In genomic region chr11:86967506-86967905, GRCm38 (mm10) we compare ENCODE assay signal across 17 mouse cellular contexts. TPM values are rescaled to one million over a fixed set of nuclear protein-coding genes. Genes with fewer than 3 reads are reported as not detected.
DNase-seq lines count a peak whose midpoint lies in the region; ATAC-seq and TF ChIP-seq lines count a peak whose summit lies in the region.
"Had no signal": no experiment of that assay in that cellular context is flagged by ENCODE, and none has a peak within 500 bp of the region (broad histone marks: within the 10 kb centered on the region; RNA-seq: fewer than 3 reads in every experiment).

No protein-coding gene starts in this region.

- TF ChIP-seq CTCF in kidney, postnatal 0 days (IDR thresholded peaks at IDR 0.05; ENCODE audit: low read depth): no peak
- TF ChIP-seq CTCF in lung, postnatal 0 days (IDR thresholded peaks at IDR 0.05): peak; percentile 19; the same call in 1 of the 2 replicates
- no peak for TF ChIP-seq CTCF in stomach, postnatal 0 days (IDR thresholded peaks at IDR 0.05; ENCODE audit: low read depth)

- no peak overlapping the region for H3K4me2 ChIP-seq in kidney, postnatal 0 days (ENCODE audit: low read length)
- no peak overlapping the region for H3K4me2 ChIP-seq in limb, embryonic 11.5 days (ENCODE audit: low read depth, severe bottlenecking)
- H3K4me2 ChIP-seq in lung, postnatal 0 days (replicated peaks; ENCODE audit: low read depth, low read length): no peak overlapping the region
- no peak overlapping the region for H3K4me2 ChIP-seq in stomach, postnatal 0 days (replicated peaks; ENCODE audit: low read depth)
- H3K4me2 ChIP-seq: heart, embryonic 12.5 days; hindbrain, embryonic 14.5 days; intestine, embryonic 15.5 days; midbrain, embryonic 11.5 days had no signal

- no peak for ATAC-seq in kidney, postnatal 0 days (replicated peaks; ENCODE audit: low FRiP score, low read depth)
- ATAC-seq in limb, embryonic 11.5 days (ENCODE audit: insufficient number of reproducible peaks, low FRiP score, low TSS enrichment, low read depth): no peak
- peak; percentile 77 for ATAC-seq in lung, postnatal 0 days
- no peak; the same call in 1 of the 2 replicates for ATAC-seq in stomach, postnatal 0 days (ENCODE audit: low FRiP score, low TSS enrichment)
- ATAC-seq: forebrain, embryonic 16.5 days; intestine, embryonic 15.5 days; liver, postnatal 0 days had no signal

- H3K4me3 ChIP-seq in kidney, postnatal 0 days (replicated peaks; ENCODE audit: low read depth, low read length): no peak overlapping the region
- H3K4me3 ChIP-seq in limb, embryonic 11.5 days (ENCODE audit: low read depth, low read length): no peak overlapping the region
- no peak overlapping the region for H3K4me3 ChIP-seq in lung, postnatal 0 days (ENCODE audit: low read depth, low read length)
- no peak overlapping the region for H3K4me3 ChIP-seq in stomach, postnatal 0 days (ENCODE audit: low read depth, low read length)
- H3K4me3 ChIP-seq: heart, embryonic 12.5 days; intestine, embryonic 15.5 days had no signal

- TF ChIP-seq EP300 in lung, postnatal 0 days (IDR thresholded peaks at IDR 0.05): no peak
- no peak for TF ChIP-seq EP300 in stomach, postnatal 0 days (optimal IDR thresholded peaks at IDR 0.05)

- no peaks in the 10 kb centered on the region for H3K36me3 ChIP-seq in kidney, postnatal 0 days (ENCODE audit: insufficient read depth, low read length)
- no peaks in the 10 kb centered on the region; the same call in 1 of the 2 replicates for H3K36me3 ChIP-seq in limb, embryonic 11.5 days (ENCODE audit: control insufficient read depth, insufficient read depth, low read length)
- H3K36me3 ChIP-seq in lung, postnatal 0 days (ENCODE audit: insufficient read depth, low read length): peaks cover 6% of the 10 kb centered on the region; the same call in 1 of the 2 replicates
- H3K36me3 ChIP-seq in stomach, postnatal 0 days (ENCODE audit: control insufficient read depth, insufficient read depth, low read length): peaks cover 3% of the 10 kb centered on the region; the same call in 1 of the 2 replicates
- H3K36me3 ChIP-seq: intestine, embryonic 15.5 days had no signal

- 85% methylated on average over 9 of the region's 9 CpGs for WGBS in kidney, postnatal 0 days
- 90% methylated on average over 9 of the region's 9 CpGs for WGBS in limb, embryonic 11.5 days
- WGBS in lung, postnatal 0 days: 56% methylated on average over 9 of the region's 9 CpGs
- 85% methylated on average over 9 of the region's 9 CpGs for WGBS in stomach, postnatal 0 days

- no peak for DNase-seq in kidney, postnatal 0 days (ENCODE audit: low spot score)
- no peak for DNase-seq in kidney, adult 9 months
- DNase-seq in limb, embryonic 11.5 days (ENCODE audit: low spot score): no peak
- peak; percentile 66 for DNase-seq in lung, postnatal 0 days (ENCODE audit: low spot score)
- DNase-seq in stomach, postnatal 0 days (ENCODE audit: low spot score): no peak
- DNase-seq in adrenal gland, postnatal 4 days (ENCODE audit: low spot score in 2 of 2): no peak
- no peak for DNase-seq in layer of hippocampus, postnatal 10 days (ENCODE audit: low spot score in 2 of 2)
- DNase-seq: B cell, adult 2 months; cerebellum, adult 9-11 months; heart, postnatal 36 days; liver, postnatal 0 days; retina, postnatal 1 day had no signal

- no peak overlapping the region for H3K9ac ChIP-seq in kidney, postnatal 0 days (ENCODE audit: low read depth, low read length)
- H3K9ac ChIP-seq in limb, embryonic 11.5 days (ENCODE audit: low read length): no peak overlapping the region
- no peak overlapping the region for H3K9ac ChIP-seq in lung, postnatal 0 days (replicated peaks; ENCODE audit: low read depth)
- H3K9ac ChIP-seq in stomach, postnatal 0 days (ENCODE audit: low read length): no peak overlapping the region
- H3K9ac ChIP-seq: heart, embryonic 12.5 days; hindbrain, embryonic 14.5 days; intestine, embryonic 15.5 days; liver, postnatal 0 days had no signal

- H3K9me3 ChIP-seq in kidney, postnatal 0 days (replicated peaks; ENCODE audit: low read length): no peaks in the 10 kb centered on the region
- no peaks in the 10 kb centered on the region for H3K9me3 ChIP-seq in limb, embryonic 11.5 days (ENCODE audit: control insufficient read depth, low read length)
- H3K9me3 ChIP-seq in lung, postnatal 0 days (ENCODE audit: low read length): no peaks in the 10 kb centered on the region
- no peaks in the 10 kb centered on the region for H3K9me3 ChIP-seq in stomach, postnatal 0 days (ENCODE audit: control insufficient read depth, low read length)
- H3K9me3 ChIP-seq: heart, embryonic 12.5 days; intestine, embryonic 15.5 days had no signal

- H3K4me1 ChIP-seq in kidney, postnatal 0 days (replicated peaks; ENCODE audit: insufficient read depth, low read length): peaks cover 19% of the 10 kb centered on the region
- peaks cover 29% of the 10 kb centered on the region for H3K4me1 ChIP-seq in limb, embryonic 11.5 days (ENCODE audit: control insufficient read depth, insufficient read depth, low read length)
- peaks cover 17% of the 10 kb centered on the region for H3K4me1 ChIP-seq in lung, postnatal 0 days (ENCODE audit: insufficient read depth, low read depth, low read length)
- H3K4me1 ChIP-seq in stomach, postnatal 0 days (replicated peaks; ENCODE audit: control insufficient read depth, insufficient read depth): peaks cover 3% of the 10 kb centered on the region; the same call in 1 of the 2 replicates

- H3K27ac ChIP-seq in kidney, postnatal 0 days: peak overlapping the region; percentile 42
- peak overlapping the region; percentile 90 for H3K27ac ChIP-seq in limb, embryonic 11.5 days (replicated peaks; ENCODE audit: low read depth, low read length)
- H3K27ac ChIP-seq in lung, postnatal 0 days (ENCODE audit: low read length): peak overlapping the region; percentile 80
- peak overlapping the region; percentile 24; the same call in 1 of the 2 replicates for H3K27ac ChIP-seq in stomach, postnatal 0 days (replicated peaks)
- H3K27ac ChIP-seq: hindbrain, embryonic 14.5 days; intestine, embryonic 15.5 days had no signal

- H3K27me3 ChIP-seq in kidney, postnatal 0 days (ENCODE audit: insufficient read depth, low read length): no peaks in the 10 kb centered on the region
- H3K27me3 ChIP-seq in limb, embryonic 11.5 days (ENCODE audit: control insufficient read depth, insufficient read depth, low read length): no peaks in the 10 kb centered on the region
- no peaks in the 10 kb centered on the region for H3K27me3 ChIP-seq in lung, postnatal 0 days (replicated peaks; ENCODE audit: insufficient read depth, low read length)
- H3K27me3 ChIP-seq in stomach, postnatal 0 days (ENCODE audit: control insufficient read depth, insufficient read depth, low read length): no peaks in the 10 kb centered on the region
- H3K27me3 ChIP-seq: heart, embryonic 12.5 days; intestine, embryonic 15.5 days had no signal

RNA-seq across cellular contexts. Expression of gene Ypel2, which starts 26.0 kb away (rescaled TPM):
- 10.6 and 11.1 TPM in 2 replicates for polyA plus RNA-seq in kidney, postnatal 0 days (2015; fragmentation: Nextera tagmentation; extraction: Ambion mirVana)
- polyA plus RNA-seq in limb, embryonic 11.5 days (2014; fragmentation: Nextera tagmentation; extraction: Ambion mirVana): 7.0 and 7.2 TPM in 2 replicates
- 8.5 and 9.5 TPM in 2 replicates for polyA plus RNA-seq in lung, postnatal 0 days (2015; fragmentation: Nextera tagmentation; extraction: Ambion mirVana)
- polyA plus RNA-seq in stomach, postnatal 0 days (2015; fragmentation: Nextera tagmentation; extraction: Ambion mirVana): 3.9 and 4.0 TPM in 2 replicates
- total RNA-seq in adrenal gland, postnatal 4 days (2021): 10 to 100 TPM; 34.4 to 39.5 TPM
- 1 to 10 TPM; 7.4 to 8.6 TPM for total RNA-seq in layer of hippocampus, postnatal 10 days (2021)

Comparison
In these comparisons a context has a peak if more than half of its experiments do, and no peak if none do; other contexts are left out.
1. H3K27ac ChIP-seq: peak in every context shown above with its lines; median percentile 90 in limb, embryonic 11.5 days; 80 in lung, postnatal 0 days; 42 in kidney, postnatal 0 days; 24 in stomach, postnatal 0 days.